Mouse (Mus musculus): ENCODE measurements around the gene Prdx2. TPM values are rescaled to one million over a fixed set of nuclear protein-coding genes. Genes with fewer than 3 reads are reported as not detected.

Prdx2 gene
- polyA plus RNA-seq (2014; fragmentation: Illumina TruSeq; extraction: RNeasy Lipid Tissue Mini Kit (QIAGEN cat#74804)) = 36.9 TPM

GRCm38 (mm10) chr8:84969241-84970134, at the start of gene Prdx2, which contains the start of the genes Gm49661 and Rnaseh2a:
Gene Prdx2 (plus strand): TSS chr8:84969587.
Gene Gm49661 (minus strand): TSS chr8:84969433.
Gene Rnaseh2a (minus strand): TSS chr8:84969767.

GRCm38 (mm10) chr8:84936962-84937546, 32.3 kb upstream of the Prdx2 start, which contains the start of gene Mast1:
Gene Mast1 (minus strand): TSS chr8:84937359.

GRCm38 (mm10) chr8:84946528-84947240, 22.7 kb upstream of the Prdx2 start, which contains the start of gene Rtbdn:
Gene Rtbdn (plus strand): TSS chr8:84946991.

GRCm38 (mm10) chr8:84978248-84978940, 9.0 kb downstream of the Prdx2 start, which contains the start of gene Junb:
Gene Junb (minus strand): TSS chr8:84978718.

GRCm38 (mm10) chr8:84990349-84990748, 21.0 kb downstream of the Prdx2 start, which contains the start of gene Hook2:
Gene Hook2 (plus strand): TSS chr8:84990603.

GRCm38 (mm10) chr8:85014431-85014830, 45.0 kb downstream of the Prdx2 start, which contains the start of gene Best2:
Gene Best2 (minus strand): TSS chr8:85014531.

Other genes with a start within 250 kb of the Prdx2 start
- gene G430095P16Rik, start 246.6 kb upstream of the Prdx2 start, polyA plus RNA-seq (2014; fragmentation: Illumina TruSeq; extraction: RNeasy Lipid Tissue Mini Kit (QIAGEN cat#74804)) = not detected
- gene Nfix, start 169.2 kb upstream of the Prdx2 start, polyA plus RNA-seq (2014; fragmentation: Illumina TruSeq; extraction: RNeasy Lipid Tissue Mini Kit (QIAGEN cat#74804)) = 44.0 TPM
- gene Dand5, start 146.8 kb upstream of the Prdx2 start, polyA plus RNA-seq (2014; fragmentation: Illumina TruSeq; extraction: RNeasy Lipid Tissue Mini Kit (QIAGEN cat#74804)) = 2.4 TPM
- gene Gadd45gip1, start 138.1 kb upstream of the Prdx2 start, polyA plus RNA-seq (2014; fragmentation: Illumina TruSeq; extraction: RNeasy Lipid Tissue Mini Kit (QIAGEN cat#74804)) = 1.1 TPM
- 3.2 TPM for gene Rad23a, start 128.9 kb upstream of the Prdx2 start, polyA plus RNA-seq (2014; fragmentation: Illumina TruSeq; extraction: RNeasy Lipid Tissue Mini Kit (QIAGEN cat#74804))
- 1,005 TPM for gene Calr, start 122.7 kb upstream of the Prdx2 start, polyA plus RNA-seq (2014; fragmentation: Illumina TruSeq; extraction: RNeasy Lipid Tissue Mini Kit (QIAGEN cat#74804))
- gene Farsa, start 112.6 kb upstream of the Prdx2 start, polyA plus RNA-seq (2014; fragmentation: Illumina TruSeq; extraction: RNeasy Lipid Tissue Mini Kit (QIAGEN cat#74804)) = 4.1 TPM
- 32.4 TPM for gene Syce2, start 97.5 kb upstream of the Prdx2 start, polyA plus RNA-seq (2014; fragmentation: Illumina TruSeq; extraction: RNeasy Lipid Tissue Mini Kit (QIAGEN cat#74804))
- gene Gcdh, start 75.7 kb upstream of the Prdx2 start, polyA plus RNA-seq (2014; fragmentation: Illumina TruSeq; extraction: RNeasy Lipid Tissue Mini Kit (QIAGEN cat#74804)) = 32.8 TPM
- not detected for gene Klf1, start 67.7 kb upstream of the Prdx2 start, polyA plus RNA-seq (2014; fragmentation: Illumina TruSeq; extraction: RNeasy Lipid Tissue Mini Kit (QIAGEN cat#74804))
- gene Dnase2a, start 61.0 kb upstream of the Prdx2 start, polyA plus RNA-seq (2014; fragmentation: Illumina TruSeq; extraction: RNeasy Lipid Tissue Mini Kit (QIAGEN cat#74804)) = 2.5 TPM
- not detected for gene Mast1, start 32.2 kb upstream of the Prdx2 start, polyA plus RNA-seq (2014; fragmentation: Illumina TruSeq; extraction: RNeasy Lipid Tissue Mini Kit (QIAGEN cat#74804))
- gene Rtbdn, start 22.6 kb upstream of the Prdx2 start, polyA plus RNA-seq (2014; fragmentation: Illumina TruSeq; extraction: RNeasy Lipid Tissue Mini Kit (QIAGEN cat#74804)) = not detected
- not detected for gene Gm49661, start 154 bp upstream of the Prdx2 start, polyA plus RNA-seq (2014; fragmentation: Illumina TruSeq; extraction: RNeasy Lipid Tissue Mini Kit (QIAGEN cat#74804))
- gene Rnaseh2a, start 180 bp downstream of the Prdx2 start, polyA plus RNA-seq (2014; fragmentation: Illumina TruSeq; extraction: RNeasy Lipid Tissue Mini Kit (QIAGEN cat#74804)) = 2.6 TPM
- gene Junb, start 9.1 kb downstream of the Prdx2 start, polyA plus RNA-seq (2014; fragmentation: Illumina TruSeq; extraction: RNeasy Lipid Tissue Mini Kit (QIAGEN cat#74804)) = 0.34 TPM
- gene Hook2, start 21.0 kb downstream of the Prdx2 start, polyA plus RNA-seq (2014; fragmentation: Illumina TruSeq; extraction: RNeasy Lipid Tissue Mini Kit (QIAGEN cat#74804)) = 2.3 TPM
- not detected for gene Best2, start 44.9 kb downstream of the Prdx2 start, polyA plus RNA-seq (2014; fragmentation: Illumina TruSeq; extraction: RNeasy Lipid Tissue Mini Kit (QIAGEN cat#74804))
- gene Asna1, start 55.7 kb downstream of the Prdx2 start, polyA plus RNA-seq (2014; fragmentation: Illumina TruSeq; extraction: RNeasy Lipid Tissue Mini Kit (QIAGEN cat#74804)) = 6.7 TPM
- 5.3 TPM for gene Trir, start 57.2 kb downstream of the Prdx2 start, polyA plus RNA-seq (2014; fragmentation: Illumina TruSeq; extraction: RNeasy Lipid Tissue Mini Kit (QIAGEN cat#74804))
- 14.1 TPM for gene Tnpo2, start 67.3 kb downstream of the Prdx2 start, polyA plus RNA-seq (2014; fragmentation: Illumina TruSeq; extraction: RNeasy Lipid Tissue Mini Kit (QIAGEN cat#74804))
- 1.5 TPM for gene Fbxw9, start 90.5 kb downstream of the Prdx2 start, polyA plus RNA-seq (2014; fragmentation: Illumina TruSeq; extraction: RNeasy Lipid Tissue Mini Kit (QIAGEN cat#74804))
- not detected for gene Gm5741, start 98.4 kb downstream of the Prdx2 start, polyA plus RNA-seq (2014; fragmentation: Illumina TruSeq; extraction: RNeasy Lipid Tissue Mini Kit (QIAGEN cat#74804))
- 19.0 TPM for gene Dhps, start 102.2 kb downstream of the Prdx2 start, polyA plus RNA-seq (2014; fragmentation: Illumina TruSeq; extraction: RNeasy Lipid Tissue Mini Kit (QIAGEN cat#74804))
- 2.8 TPM for gene Wdr83os, start 111.2 kb downstream of the Prdx2 start, polyA plus RNA-seq (2014; fragmentation: Illumina TruSeq; extraction: RNeasy Lipid Tissue Mini Kit (QIAGEN cat#74804))
- 1.00 TPM for gene Wdr83, start 111.7 kb downstream of the Prdx2 start, polyA plus RNA-seq (2014; fragmentation: Illumina TruSeq; extraction: RNeasy Lipid Tissue Mini Kit (QIAGEN cat#74804))
- gene Man2b1, start 113.7 kb downstream of the Prdx2 start, polyA plus RNA-seq (2014; fragmentation: Illumina TruSeq; extraction: RNeasy Lipid Tissue Mini Kit (QIAGEN cat#74804)) = 6.1 TPM
- 11.3 TPM for gene Zfp791, start 153.5 kb downstream of the Prdx2 start, polyA plus RNA-seq (2014; fragmentation: Illumina TruSeq; extraction: RNeasy Lipid Tissue Mini Kit (QIAGEN cat#74804))
- gene Cks1brt, start 182.3 kb downstream of the Prdx2 start, polyA plus RNA-seq (2014; fragmentation: Illumina TruSeq; extraction: RNeasy Lipid Tissue Mini Kit (QIAGEN cat#74804)) = not detected

All from ovary, adult 10 weeks (tissue).